Mouse (Mus musculus): ENCODE results near the gene Cfl2.
"Not testable (repeated sequence)": the region's sequence is repeated elsewhere in the genome, so short reads cannot be mapped to it uniquely, and the experiment has no call there.

Cfl2 gene

DNA sequence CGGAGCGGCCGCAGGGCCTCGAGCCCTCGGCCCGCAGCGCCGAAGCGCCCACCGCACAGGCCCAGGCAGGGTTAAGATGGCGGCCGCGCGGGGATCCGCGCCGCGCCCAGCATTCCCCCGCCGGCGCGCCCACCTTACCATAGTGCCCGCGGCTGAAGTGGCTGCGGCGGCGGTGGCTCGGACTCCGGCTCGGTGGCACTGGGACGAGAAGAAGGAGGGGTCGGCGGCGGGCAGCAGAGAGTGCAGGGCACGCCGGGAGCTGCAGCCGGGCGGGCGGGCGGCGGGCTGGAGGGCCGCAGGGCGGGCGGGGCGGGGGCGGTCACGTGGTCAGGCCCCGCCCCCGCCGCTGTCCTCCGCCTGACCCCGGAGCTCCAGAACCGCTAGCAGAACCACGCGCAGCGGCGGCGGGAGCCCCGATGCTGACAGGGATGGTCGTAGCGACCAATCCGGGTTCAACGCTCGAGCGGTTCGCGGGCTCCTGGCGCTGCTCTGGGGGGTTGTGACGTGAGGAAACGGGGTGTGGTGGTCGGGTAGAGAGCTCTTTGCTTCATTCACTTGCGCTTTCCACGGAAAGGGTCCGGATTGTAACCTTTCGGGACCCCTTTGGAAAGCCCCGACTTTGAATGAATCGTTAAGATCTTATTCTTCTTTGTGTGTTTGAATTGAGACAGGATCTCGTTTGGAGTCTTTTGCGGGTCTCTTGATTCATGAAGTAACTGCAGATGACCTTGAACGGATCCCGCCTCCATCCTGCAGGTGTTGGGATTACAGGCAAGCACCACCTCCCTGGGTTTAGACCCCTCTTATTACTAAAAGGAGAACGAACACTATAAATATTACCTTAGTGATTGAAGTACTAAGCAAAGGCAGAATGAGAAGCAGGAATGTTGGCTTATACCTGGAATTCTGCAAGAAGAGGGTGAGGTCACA, at the start of gene Cfl2:
TSS of gene Cfl2 (minus strand) at position 272 of the 930 bp plus-strand sequence.
- DNase-seq, result peak; percentile 85

- DNase-seq, result no peak
Observed at GRCm38 (mm10) chr12:54910387-54910786, 47.7 kb upstream of the Cfl2 start.

GRCm38 (mm10) chr12:54892559-54892958, 29.9 kb upstream of the Cfl2 start:
- not testable (repeated sequence) for DNase-seq

GRCm38 (mm10) chr12:54890426-54890825, 27.7 kb upstream of the Cfl2 start:
- no peak for DNase-seq

- no peak for DNase-seq
Observed at GRCm38 (mm10) chr12:54887580-54888127, 25.0 kb upstream of the Cfl2 start.

DNA sequence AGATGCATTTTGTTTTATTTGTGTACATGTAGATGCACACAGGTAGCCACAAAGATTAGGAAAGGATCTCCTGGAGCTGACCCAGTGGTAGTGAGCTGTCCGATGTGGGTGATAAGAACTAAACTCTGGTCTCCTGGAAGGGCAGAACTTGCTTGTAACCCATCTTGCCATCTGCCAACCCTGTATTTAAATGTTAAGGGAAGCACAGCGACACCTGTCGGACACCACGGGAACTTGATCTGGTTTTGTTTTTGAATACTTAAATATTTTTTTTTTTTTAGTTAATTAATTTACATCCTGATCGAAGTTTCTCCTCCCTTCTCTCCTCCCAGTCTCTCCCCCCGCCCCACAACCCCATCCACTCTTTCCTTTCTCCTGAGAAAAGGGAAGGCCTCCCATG, 17.0 kb upstream of the Cfl2 start:
- DNase-seq, result peak; percentile 67

- no peak for DNase-seq
Observed at GRCm38 (mm10) chr12:54879211-54879610, 16.5 kb upstream of the Cfl2 start.

GRCm38 (mm10) chr12:54877875-54878274, 15.2 kb upstream of the Cfl2 start:
- DNase-seq, result no peak

DNA sequence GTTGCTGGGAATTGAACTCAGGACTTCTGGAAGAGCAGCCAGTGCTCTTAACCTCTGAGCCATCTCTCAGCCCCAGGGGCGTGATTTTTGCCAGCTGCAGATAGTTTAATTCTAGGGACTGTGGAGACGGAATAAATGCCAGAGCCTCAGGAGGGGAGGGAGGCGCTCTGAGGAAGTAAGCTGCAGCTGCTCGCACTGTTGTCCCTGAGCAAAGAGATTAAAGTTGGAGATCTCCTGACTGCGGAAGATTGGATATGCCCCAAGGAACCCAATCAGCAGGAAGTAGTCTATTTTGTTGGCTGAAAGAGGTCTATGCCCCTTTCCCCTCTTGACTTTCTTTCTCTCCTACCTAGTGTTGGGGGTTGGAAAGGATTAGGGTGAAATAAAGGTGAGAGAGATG, 14.2 kb upstream of the Cfl2 start:
- DNase-seq, result no peak

- DNase-seq, result no peak
Observed at GRCm38 (mm10) chr12:54874711-54875110, 12.0 kb upstream of the Cfl2 start.

DNA sequence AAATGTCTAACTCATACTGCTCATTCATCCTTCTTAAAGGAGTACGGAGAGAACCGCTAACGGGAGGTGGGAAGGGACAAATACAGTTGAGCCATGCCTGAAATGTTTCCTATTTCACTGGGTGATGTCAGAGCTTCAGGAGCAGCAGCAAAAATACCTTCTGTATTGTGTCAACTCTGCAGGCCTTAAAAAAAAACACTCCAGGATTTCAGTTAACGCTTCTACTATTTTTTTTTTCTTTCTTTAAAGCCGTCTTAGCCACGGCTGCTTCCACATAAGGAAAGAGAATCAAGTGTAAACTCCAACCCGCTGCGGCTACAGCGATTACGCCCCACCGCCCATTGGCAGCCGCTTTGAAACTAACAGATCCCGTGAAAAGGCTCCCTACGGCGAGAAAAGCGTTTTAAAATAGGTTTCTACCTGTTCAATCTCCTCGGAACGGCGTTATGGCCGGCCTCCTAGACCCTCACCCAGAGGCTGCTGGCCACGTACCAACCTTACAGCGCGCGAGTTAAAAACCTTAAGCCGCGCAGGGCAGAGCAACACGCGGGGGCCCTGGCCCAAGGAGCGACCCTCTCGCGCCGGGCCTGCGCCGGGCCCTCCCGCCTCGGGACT, 579 bp downstream of the Cfl2 start:
- DNase-seq, result no peak

DNA sequence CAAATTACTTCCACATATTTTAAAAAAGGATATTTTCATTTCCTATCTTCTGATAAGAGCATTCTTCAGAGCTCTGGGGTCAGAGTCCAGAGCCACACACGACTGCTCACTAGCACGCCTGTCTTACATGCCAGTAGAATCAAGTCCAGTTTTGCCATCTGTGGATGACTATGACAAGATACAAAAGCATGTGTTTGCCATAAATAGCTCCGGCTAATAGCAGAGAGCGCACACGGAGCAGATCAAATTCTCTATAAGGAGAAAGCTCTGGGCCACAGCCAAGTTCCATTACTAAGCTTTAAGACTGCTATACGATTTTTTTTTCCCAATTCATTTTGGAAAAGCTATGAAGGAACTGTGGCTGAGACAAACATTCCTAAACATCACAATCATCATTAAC, 3.1 kb downstream of the Cfl2 start:
- peak; percentile 54 for DNase-seq

- no peak for DNase-seq
Observed at GRCm38 (mm10) chr12:54850551-54850950, 12.1 kb downstream of the Cfl2 start.

DNA sequence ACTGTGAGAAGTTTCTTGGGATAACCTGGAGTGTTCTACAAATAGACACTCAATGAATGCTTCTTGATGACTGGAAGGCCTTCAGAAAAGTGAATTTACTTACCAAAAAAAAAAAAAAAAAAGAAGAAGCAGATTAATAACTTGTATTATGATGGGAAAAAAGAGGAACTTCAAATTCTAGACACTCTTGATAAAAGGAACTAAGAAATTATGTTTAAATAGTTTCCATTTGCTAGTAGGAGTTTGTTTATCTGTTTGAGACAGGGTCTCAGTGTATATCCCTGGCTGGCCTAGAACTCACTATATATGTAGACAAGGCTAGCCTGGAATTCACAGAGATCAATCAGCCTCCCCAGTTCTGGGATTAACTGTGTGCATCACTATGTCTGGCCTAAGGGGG, 18.3 kb downstream of the Cfl2 start:
- no peak for DNase-seq

DNA sequence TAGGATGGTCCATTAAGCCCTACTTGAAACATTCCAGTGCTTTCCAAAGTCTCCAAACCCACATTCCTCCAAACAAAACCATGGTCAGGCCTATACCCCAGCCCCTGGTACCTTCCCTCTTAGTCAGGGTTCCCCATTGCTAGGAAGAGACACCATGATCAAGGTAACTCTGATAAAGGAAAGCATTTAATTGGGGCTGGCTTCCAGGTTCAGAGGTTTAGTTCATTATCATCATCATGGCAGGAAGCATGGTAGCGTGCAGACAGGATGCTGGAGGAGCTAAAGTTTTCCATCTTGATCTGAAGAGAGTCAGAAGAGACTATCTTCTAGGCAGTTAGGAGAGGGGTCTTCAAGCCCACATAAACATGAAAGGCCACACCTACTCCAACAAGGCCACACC, 21.1 kb downstream of the Cfl2 start:
- no peak for DNase-seq

GRCm38 (mm10) chr12:54839815-54840214, 22.9 kb downstream of the Cfl2 start:
- DNase-seq, result no peak

GRCm38 (mm10) chr12:54838931-54839330, 23.7 kb downstream of the Cfl2 start:
- no peak for DNase-seq

- DNase-seq, result no peak
Observed at GRCm38 (mm10) chr12:54835608-54836570, 26.8 kb downstream of the Cfl2 start.

GRCm38 (mm10) chr12:54834925-54835447, 27.7 kb downstream of the Cfl2 start:
- no peak for DNase-seq

DNA sequence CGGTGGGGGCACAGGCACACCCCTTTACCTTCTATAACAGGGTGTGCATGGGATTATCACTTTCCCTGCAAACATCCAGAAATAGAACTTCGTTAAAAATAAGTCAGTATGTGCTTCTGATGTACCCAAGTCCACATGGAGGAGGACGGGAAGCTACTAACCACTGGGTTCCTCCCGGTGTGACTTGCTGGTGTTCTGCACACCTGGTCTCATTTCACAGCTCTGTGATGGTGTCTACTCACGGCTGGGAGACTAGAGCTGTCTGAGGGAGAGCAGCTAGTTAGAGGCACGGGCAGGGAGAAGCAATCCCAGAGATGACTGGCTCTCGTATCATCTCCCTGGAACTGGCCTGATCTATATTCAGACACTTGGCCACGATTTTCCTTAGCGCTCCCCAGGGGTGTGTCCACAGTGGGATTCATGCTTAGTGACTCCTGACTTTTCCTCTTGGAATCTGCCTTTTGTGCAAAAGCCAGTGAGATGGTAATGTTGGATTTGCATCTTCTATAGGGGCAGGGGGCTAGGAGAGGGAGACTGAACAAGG, 28.7 kb downstream of the Cfl2 start:
- DNase-seq, result no peak

- DNase-seq, result not testable (repeated sequence)
Observed at GRCm38 (mm10) chr12:54831927-54832326, 30.8 kb downstream of the Cfl2 start.

DNA sequence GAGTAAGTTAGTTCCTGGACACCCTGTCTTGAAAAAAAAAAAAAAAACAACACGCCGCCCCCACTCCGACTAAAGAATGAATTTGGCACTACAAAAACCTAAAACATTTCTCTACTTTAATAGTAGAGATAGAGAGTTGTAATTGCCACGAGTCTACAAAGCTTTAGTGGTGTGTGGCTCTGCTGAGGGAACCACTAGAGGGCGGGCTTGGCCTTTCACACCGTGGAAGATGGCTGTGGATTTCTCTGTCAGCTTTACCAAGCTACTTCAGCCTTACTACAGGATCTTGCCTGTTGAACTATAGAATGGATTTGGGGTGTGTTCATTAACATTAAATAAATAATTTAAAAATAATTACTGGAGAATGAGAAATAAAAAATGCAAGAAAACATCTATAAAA, 32.1 kb downstream of the Cfl2 start:
- DNase-seq, result peak; percentile 75
